Mouse (Mus musculus): ENCODE measurements around the gene Tet3. TPM values are rescaled to one million over a fixed set of nuclear protein-coding genes. Genes with fewer than 3 reads are reported as not detected.

Gene Tet3
- polyA plus RNA-seq, 1 experiment = 9.3 TPM

GRCm38 (mm10) chr6:83479193-83479592 lies 20.3 kb upstream of the Tet3 start:
- 68% methylated on average over 2 of the region's 2 CpGs for WGBS
- DNase-seq (ENCODE audit: low read depth, low spot score) = no peak

DNA sequence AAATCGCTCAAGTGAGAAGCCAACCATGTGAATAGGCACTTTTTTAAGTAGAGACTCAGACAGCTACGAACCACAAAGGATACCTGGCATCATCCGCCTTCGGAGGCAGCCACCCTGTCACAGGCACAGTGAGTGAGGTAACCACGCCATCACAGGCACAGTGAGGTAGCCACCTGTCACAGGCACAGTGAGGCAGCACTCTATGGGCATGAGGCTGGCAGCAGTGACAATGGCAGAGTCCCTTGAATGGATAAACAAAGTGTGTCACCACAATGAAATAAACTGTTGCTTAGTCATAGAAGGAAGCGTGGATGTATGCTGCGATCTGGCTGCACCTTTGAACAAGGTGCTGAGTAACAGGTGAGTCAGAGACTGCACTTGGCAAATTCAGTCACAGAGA lies 19.7 kb upstream of the Tet3 start:
- DNase-seq (ENCODE audit: low read depth, low spot score) = no peak
- 74% methylated on average over 7 of the region's 7 CpGs for WGBS

- WGBS = 77% methylated on average over 4 of the region's 4 CpGs
- no peak for DNase-seq (ENCODE audit: low read depth, low spot score)
Observed at GRCm38 (mm10) chr6:83478217-83478616, 19.3 kb upstream of the Tet3 start.

DNA sequence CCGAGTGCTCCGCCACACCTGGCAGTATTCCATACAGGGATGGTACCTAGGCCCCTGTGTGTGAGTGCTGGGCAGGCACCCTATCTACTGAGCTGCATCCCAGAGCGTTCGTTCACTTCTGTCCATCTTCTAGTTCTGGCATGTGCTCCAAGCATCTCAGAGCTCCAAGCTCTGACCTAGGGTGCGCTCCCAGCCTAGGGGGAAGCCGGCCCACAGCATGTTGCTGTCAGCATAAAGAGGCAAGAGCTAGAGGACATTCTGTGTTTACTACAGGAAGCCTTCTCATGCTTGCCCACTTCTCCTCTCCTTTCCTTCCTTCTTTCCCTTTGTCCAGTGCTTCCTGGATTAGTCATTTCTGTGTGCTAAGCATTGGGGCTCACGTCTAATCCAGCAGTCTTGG lies 16.5 kb upstream of the Tet3 start:
- no peak for DNase-seq (ENCODE audit: low read depth, low spot score)
- WGBS = 69% methylated on average over 7 of the region's 7 CpGs

GRCm38 (mm10) chr6:83473240-83473639 lies 14.4 kb upstream of the Tet3 start:
- no peak for DNase-seq (ENCODE audit: low read depth, low spot score)
- WGBS = 44% methylated on average over 9 of the region's 9 CpGs

DNA sequence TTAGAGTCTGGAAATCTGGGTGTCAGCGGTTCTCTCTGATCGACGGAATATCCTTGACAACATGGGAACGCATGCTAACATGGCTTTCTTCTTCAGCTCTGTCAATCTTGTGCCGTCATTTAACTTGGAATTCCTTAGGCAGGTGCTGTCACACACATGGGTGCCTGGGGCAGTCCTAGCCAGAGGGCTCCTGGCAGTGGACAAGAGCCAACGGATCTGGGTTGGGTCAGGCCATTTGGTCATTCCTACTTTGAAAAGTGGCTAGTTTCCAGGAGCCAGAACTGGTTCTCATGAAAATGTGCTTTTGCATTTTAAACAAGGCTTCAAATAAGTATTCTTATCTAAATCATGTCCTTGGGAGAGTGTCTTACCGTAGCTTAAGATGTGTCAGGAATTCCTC lies 12.9 kb upstream of the Tet3 start:
- DNase-seq (ENCODE audit: low read depth, low spot score) = no peak
- 88% methylated on average over 7 of the region's 7 CpGs for WGBS

DNA sequence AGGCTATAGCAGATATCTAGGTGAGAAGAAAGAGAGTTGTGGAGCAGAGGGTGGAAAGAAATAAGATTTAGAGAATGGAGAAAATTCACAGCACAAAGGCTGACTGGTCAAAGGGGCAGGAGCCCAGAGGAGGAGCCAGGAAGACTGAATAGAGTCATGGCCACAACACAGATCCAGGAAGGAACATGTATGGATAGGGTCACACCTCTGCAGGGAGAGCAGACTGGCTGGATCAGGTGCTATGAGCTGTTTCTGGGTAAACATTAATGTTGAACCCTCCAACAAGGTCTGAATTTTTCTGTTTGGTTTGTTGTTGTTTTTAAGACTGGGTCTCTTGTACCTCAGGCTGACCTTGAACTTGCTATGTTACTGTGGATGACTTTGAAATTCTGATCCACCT lies 5.1 kb upstream of the Tet3 start:
- no peak for DNase-seq (ENCODE audit: low read depth, low spot score)

DNA sequence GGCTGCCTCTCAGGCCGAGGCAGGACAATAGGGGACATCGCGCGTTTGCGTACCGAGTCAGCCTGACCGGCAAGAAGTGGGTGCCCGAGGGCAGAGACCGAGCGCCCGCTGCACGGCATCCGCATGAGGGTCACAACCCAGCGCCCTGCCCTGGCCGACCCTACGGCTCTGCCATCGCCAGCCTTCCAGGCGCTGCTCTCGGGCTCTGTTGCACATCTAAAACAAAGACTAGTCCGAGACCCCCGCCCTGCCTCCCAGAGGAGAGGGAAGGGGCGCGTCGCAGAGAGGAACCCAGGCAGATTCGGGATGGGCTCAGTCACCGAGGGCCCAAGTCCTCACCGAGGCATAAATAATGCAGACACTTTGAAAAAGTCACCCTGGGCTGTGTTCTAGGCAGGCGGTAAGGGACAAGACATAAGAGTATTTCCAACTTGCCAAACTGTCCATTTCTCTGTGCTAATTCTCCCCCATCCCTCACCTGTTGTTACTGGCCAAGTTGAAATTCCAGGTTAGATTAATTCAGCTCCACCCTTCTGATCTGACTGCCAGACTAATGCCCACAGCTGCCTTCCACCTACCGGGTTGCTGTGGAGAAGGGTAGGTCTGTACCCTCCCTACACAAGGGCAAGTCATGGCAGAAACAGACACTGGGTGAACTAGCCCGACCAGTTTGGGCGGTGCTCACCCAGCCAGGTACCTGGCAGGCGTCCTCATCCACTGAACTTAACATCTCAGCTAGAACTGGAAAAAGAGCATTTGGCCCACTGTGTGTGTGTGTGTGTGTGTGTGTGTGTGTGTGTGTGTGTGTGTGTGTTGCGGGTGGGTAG lies 1.7 kb downstream of the Tet3 start:
- 5% methylated on average over 33 of the region's 33 CpGs for WGBS
- DNase-seq (ENCODE audit: low read depth, low spot score) = peak; percentile 87

- WGBS = under 1% methylated on average over 92 of the region's 105 CpGs
- no peak for DNase-seq (ENCODE audit: low read depth, low spot score)
Observed at GRCm38 (mm10) chr6:83456131-83456983, 2.5 kb downstream of the Tet3 start.

GRCm38 (mm10) chr6:83455328-83456130 lies 3.4 kb downstream of the Tet3 start:
- under 1% methylated on average over 34 of the region's 41 CpGs for WGBS
- no peak for DNase-seq (ENCODE audit: low read depth, low spot score)

DNA sequence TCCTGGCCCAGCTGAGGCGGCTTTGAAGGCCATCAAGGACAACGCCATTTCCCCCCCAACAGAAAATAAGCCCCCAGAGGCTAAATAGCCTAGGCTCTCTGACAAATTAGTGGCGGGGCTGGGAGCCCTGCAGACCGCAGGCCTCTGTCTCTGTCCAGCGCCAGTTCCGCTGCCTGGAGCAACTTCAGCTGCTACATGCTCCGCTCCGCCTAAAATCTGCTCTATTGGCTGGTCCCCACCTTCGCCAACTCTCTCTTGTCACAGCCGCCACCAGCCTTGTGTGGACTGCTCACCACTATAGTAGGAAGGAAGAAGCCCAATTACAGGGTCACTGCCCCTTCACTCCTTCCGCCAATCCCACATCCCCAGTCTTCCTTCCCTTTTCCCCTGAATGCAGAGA lies 5.2 kb downstream of the Tet3 start:
- DNase-seq (ENCODE audit: low read depth, low spot score) = no peak
- WGBS = 66% methylated on average over 11 of the region's 11 CpGs

- no peak for DNase-seq (ENCODE audit: low read depth, low spot score)
- 46% methylated on average over 9 of the region's 9 CpGs for WGBS
Observed at GRCm38 (mm10) chr6:83450451-83451303, 8.2 kb downstream of the Tet3 start.

- 14% methylated on average over 3 of the region's 3 CpGs for WGBS
- no peak for DNase-seq (ENCODE audit: low read depth, low spot score)
Observed at GRCm38 (mm10) chr6:83449440-83449839, 9.4 kb downstream of the Tet3 start.

- 69% methylated on average over 4 of the region's 4 CpGs for WGBS
Observed at GRCm38 (mm10) chr6:83448911-83449310, 10.0 kb downstream of the Tet3 start.

DNA sequence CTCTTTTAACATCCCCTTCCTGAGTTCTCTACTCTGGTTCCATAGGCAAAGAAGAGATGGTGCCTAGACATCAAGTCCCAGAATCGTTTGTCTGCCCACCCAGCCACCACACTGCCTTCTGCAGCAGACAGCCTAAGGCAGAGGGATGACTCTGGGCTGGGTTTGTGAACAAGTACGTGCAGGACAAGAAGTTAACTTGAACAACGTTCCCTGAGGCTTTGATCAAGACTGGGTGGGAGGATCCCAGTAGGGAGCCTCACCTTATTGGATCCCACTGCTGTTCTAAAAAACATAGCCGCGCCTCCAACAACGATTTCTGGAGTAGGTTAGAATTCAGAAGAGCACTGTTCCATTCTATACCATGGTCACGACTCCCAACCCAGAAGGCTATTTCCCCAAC lies 11.9 kb downstream of the Tet3 start:
- DNase-seq (ENCODE audit: low read depth, low spot score) = no peak
- 51% methylated on average over 7 of the region's 7 CpGs for WGBS

More at GRCm38 (mm10) chr6:83448911-83449310, 10.0 kb downstream of the Tet3 start:
- DNase-seq (ENCODE audit: low read depth, low spot score) = no peak

GRCm38 (mm10) chr6:83445796-83446195 lies 13.1 kb downstream of the Tet3 start:
- peak; percentile 73 for DNase-seq (ENCODE audit: low read depth, low spot score)
- WGBS = 36% methylated on average over 2 of the region's 2 CpGs

DNA sequence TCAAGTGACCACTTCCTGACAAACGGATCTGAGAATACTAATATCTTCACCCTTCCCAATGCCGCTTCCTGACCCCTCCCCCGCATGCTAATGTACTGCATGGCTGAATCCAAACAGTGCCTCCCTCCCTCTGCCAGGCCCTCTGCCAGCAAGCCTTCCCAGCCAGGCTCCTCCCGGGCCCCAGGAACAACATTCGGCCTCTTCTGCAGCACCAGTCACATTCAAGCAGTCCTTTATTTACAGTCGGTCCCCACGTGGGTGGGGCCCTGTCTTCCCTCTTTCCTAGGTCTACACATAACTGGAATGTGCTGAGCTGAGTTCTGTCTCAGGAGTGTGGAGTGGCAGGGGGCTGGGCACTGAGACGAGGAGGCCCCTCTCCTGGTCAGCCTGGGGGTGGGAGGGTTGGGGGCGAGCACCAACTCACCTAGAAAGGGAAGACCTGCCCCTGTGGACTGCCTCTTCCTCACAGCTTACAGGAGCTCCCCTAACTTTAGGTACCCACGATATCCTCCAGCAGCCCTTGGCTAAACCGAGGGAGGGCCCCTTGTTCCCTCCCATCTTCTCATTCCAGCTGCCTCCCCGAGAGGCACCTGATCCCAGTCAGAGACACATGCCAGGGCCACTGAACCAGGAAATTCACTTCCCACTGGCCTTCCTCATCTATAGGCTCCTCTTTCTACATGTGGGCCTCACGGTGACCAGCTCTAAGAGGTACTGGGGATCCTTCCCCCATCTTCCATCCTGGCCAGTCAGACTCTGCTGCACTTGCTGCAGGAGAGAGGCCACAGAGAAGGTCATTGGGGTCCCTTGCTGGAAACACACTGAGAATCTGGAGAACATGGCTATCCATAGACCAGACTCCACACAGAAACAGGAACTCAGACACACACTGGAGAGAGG lies 15.2 kb downstream of the Tet3 start:
- WGBS = 5% methylated on average over 13 of the region's 13 CpGs

DNA sequence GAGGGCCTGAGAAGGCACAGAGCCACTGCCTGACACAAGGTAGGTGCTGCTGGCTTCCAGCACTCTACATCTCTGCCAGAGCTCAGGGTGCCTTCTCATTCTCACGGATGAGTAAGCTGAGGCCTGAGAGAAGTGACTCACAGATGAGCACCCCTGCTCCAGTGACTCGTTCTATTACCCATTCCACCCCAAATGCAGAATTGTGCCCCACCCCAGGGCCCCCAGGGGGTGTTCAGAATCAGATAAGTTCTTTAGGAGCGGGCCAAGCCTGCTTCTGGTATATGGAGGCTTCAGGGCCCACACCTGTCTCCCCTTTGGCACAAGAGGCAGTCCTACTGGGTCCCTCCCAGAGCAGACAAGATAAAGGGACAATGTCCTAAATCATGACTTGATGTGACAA lies 16.2 kb downstream of the Tet3 start:
- no peak for DNase-seq (ENCODE audit: low read depth, low spot score)
- WGBS = 37% methylated on average over 3 of the region's 3 CpGs

More for the DNA sequence above, 15.2 kb downstream of the Tet3 start:
- peak; percentile 74 for DNase-seq (ENCODE audit: low read depth, low spot score)
